Mouse (Mus musculus): ENCODE results near the gene Nrap.

DNA sequence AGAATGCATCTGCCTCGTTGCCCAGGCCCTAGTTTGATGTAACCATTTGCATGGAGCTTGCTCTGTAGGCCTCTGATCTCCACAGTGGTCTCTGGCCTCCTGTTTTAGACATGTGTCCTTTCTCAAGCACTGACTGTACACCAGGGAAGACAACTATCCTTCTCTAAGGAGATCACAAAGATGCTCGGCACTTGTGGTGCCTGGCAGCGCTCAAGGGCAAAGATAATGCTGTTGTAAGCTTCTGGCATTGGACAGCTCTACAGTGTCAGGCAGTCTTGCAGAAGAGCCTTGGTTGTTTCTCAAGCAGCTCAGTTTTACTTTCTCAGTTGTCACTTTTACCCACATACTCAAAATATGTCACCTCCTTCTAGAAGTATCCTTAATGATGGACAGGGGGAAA lies 73.3 kb downstream of the Nrap start:
- TF ChIP-seq POLR2A (IDR thresholded peaks at IDR 0.05; ENCODE audit: low read depth, low read length) = no peak
- TF ChIP-seq CTCF (IDR thresholded peaks at IDR 0.05; ENCODE audit: extremely low read depth, insufficient read length, insufficient replicate concordance, low read depth, low read length) = no peak
